Mouse (Mus musculus): ENCODE results near the gene Magt1.
"Not testable (repeated sequence)": the region's sequence is repeated elsewhere in the genome, so short reads cannot be mapped to it uniquely, and the experiment has no call there.

Gene Magt1

GRCm38 (mm10) chrX:105939245-105939644 lies 72.5 kb downstream of the Magt1 start:
- no peak for DNase-seq

GRCm38 (mm10) chrX:105937736-105938135 lies 74.0 kb downstream of the Magt1 start:
- no peak for DNase-seq

DNA sequence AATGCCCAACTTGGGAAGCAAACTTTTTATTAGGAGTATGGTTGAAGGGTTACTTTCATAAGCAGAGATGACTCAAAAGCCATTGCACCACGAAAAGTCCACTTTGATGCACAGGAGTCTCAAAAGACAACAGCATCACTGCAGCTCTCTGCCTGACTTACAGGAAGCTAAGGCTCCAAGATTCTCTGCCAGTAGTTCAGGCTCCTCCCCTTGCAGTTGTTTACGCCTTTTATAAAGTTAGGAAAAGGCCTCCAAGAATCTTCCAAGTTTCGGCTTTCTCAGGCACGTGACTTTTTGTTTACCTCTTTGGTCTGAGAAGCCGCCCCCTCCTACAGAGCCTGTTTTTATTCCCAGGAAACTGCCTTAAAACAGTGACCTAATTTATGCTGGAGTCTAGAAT lies 77.4 kb downstream of the Magt1 start:
- DNase-seq, result no peak

GRCm38 (mm10) chrX:105929478-105930038 lies 82.1 kb downstream of the Magt1 start:
- DNase-seq, result no peak

DNA sequence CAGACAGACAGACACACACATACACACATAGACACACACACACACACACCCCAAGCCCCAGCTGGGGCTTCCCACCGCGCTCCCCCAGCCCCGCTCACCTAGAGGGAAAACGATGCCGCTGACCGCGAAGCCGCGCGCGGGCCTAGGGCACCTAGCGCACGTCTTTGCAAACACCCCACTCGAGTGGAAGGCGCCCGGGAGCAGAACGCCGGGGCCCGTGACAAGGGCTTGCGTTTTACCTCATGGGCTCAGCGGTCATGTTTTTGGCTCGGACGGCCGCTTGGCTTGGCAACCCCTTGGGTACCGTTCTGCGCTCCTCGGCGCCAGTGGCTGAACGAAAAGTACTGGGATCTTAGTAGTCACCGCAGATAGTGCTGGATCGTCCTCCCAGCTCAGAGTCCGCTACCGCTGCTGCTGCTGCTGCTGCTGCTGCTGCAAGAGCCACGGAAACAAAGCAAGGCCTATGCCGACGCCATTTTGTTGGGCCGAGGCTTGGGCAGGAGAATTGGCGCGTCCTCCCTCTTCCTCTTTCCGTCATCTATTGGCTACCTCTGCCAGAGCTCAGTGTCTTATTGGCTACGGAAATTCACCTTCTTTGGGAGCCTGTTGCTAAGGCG lies 82.7 kb downstream of the Magt1 start, which contains the start of gene Atrx:
Atrx (minus strand) TSS at position 543 of the 617 bp plus-strand sequence.
- peak; percentile 69 for DNase-seq

DNA sequence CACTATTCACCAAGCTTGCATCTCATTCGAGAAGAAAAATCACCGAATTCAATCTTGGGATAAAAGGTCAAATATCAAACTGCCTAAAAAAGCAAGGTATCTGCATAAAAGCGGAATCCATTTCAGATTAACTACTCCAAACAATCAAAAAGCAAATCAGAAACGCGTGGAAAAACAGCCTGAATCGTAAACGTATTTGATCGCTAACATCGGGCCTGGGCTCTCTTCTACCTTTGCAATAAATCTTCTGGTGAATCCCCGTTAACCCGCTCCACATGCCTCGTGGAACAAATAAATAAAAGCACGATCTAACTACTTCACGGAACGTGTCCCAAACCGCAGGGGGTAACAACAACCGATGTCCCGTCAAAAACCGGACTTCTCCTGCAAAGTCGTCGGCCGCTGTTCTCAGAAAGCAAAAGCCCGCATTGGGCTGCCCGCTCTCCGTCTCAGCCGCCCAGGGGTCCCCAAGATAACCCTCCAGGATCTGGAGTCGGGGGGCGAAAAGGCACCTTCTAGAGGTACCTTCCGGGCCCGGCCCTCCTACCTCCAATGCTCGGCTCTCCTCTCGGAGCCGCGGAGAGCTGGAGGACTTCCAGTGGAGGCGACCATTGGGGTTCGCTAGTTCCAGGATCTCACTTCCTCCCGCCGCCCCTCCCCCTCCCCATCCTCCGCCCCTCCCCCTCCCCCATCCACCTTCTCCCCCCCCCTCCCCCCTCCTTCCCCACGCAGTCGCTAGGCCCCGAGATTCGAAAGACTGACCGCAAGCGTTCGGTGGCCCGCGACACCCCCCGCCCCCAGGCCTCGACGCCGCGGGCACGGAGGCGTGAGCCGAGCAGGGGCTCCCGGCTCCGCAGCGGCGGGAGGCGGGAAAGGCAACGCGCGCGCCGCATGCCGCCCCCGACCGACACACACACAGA lies 83.5 kb downstream of the Magt1 start:
- peak; percentile 57 for DNase-seq

GRCm38 (mm10) chrX:105926121-105926735 lies 85.5 kb downstream of the Magt1 start:
- DNase-seq, result peak; percentile 11

- no peak for DNase-seq
Measured at GRCm38 (mm10) chrX:105924326-105925070, 87.2 kb downstream of the Magt1 start.

GRCm38 (mm10) chrX:105923896-105924295 lies 87.8 kb downstream of the Magt1 start:
- no peak for DNase-seq

DNA sequence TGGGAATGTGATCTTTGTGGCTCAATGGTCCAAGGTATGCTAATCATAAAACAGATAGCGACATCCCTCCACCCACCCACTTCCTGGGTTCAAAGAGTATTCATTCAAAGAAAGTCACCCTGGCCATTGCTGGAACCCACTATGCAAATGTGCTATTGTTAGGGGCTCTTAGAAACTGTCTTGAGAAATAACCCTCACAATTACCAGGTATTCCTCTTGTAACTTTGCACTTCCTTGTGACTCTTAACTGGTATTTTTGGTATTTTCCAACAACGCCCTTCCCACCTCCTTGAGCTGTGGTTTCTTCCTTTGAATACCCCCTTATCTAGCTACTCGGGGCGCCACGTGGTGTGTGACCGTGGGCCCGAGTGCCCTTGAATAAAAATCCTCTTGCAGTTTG lies 88.7 kb downstream of the Magt1 start:
- not testable (repeated sequence) for DNase-seq

GRCm38 (mm10) chrX:105921421-105921820 lies 90.3 kb downstream of the Magt1 start:
- DNase-seq, result peak; percentile 65
